Mouse (Mus musculus) forebrain, embryonic 10.5 days (tissue): ENCODE measurements at regions not wholly inside any gene's neighbourhood (a gene's known extent, or its start where the extent isn't known, plus 50 kb on each side); places are given as distances from the start of the nearest gene placed in this dataset.

Experiments used
- DNase-seq: peaks from one replicate; pipeline ENCODE4 v3.0.0-alpha.2; 2017; ENCODE audit warnings: low spot score; ENCODE audit errors: extremely low spot score
- H3K27ac ChIP-seq: fragments of 300-500 bp; sonication (generic); 2 replicates; pipeline ENCODE4 v1.5.1; 2016; ENCODE audit warnings: mild to moderate bottlenecking
- H3K27me3 ChIP-seq: fragments of 300-500 bp; sonication (generic); 2 replicates; pipeline ENCODE4 v1.6.1; 2016; ENCODE audit warnings: mild to moderate bottlenecking; ENCODE audit not compliant: poor library complexity, severe bottlenecking
- H3K36me3 ChIP-seq: fragments of 300-500 bp; sonication (generic); replicated peaks from 2 replicates; pipeline ENCODE4 v1.6.1; 2016; ENCODE audit warnings: mild to moderate bottlenecking, moderate library complexity
- H3K4me1 ChIP-seq: fragments of 300-500 bp; sonication (generic); 2 replicates; pipeline ENCODE4 v1.6.1; 2016
- H3K4me3 ChIP-seq: fragments of 300-500 bp; sonication (generic); 2 replicates; pipeline ENCODE4 v1.5.1; 2016; ENCODE audit warnings: mild to moderate bottlenecking, moderate library complexity
- H3K9me3 ChIP-seq: fragments of 300-500 bp; sonication (generic); 2 replicates; pipeline ENCODE4 v1.6.1; 2016; ENCODE audit warnings: mild to moderate bottlenecking, moderate library complexity
- WGBS: fragments of 180-500 bp; shearing (Covaris S2); methylation state at CpG from one replicate; pipeline ENCODE4 v1.1.7; 2016; 5-methylcytosine and 5-hydroxymethylcytosine counted together

- Histone ChIP-seq H3K9me3 (no peaks in the 10 kb centered on the region), H3K4me1 (no peaks in the 10 kb centered on the region), H3K27me3 (no peaks in the 10 kb centered on the region), H3K36me3 (no peaks in the 10 kb centered on the region), H3K4me3 (no peak overlapping the region), H3K27ac (no peak overlapping the region)
- WGBS: 65% methylated on average over 2 of the region's 2 CpGs
- no peak for DNase-seq
Observed at GRCm38 (mm10) chr10:96557336-96557735, 59.5 kb upstream of the Btg1 start.

GRCm38 (mm10) chr10:96565343-96565742 is 51.5 kb upstream of the Btg1 start:
- DNase-seq: no peak

More at GRCm38 (mm10) chr10:96565343-96565742, 51.5 kb upstream of the Btg1 start:
- Histone ChIP-seq H3K9me3 (no peaks in the 10 kb centered on the region), H3K4me1 (no peaks in the 10 kb centered on the region), H3K4me3 (no peak overlapping the region), H3K27me3 (no peaks in the 10 kb centered on the region), H3K27ac (no peak overlapping the region), H3K36me3 (no peaks in the 10 kb centered on the region)
